Mouse (Mus musculus) bone marrow macrophage, adult 2 months (primary cell): ENCODE data around the gene Theg.

Experiments
- CTCF ChIP-seq: IDR thresholded peaks from 2 replicates; pipeline ENCODE4 v1.5.1; 2012; ENCODE audit warnings: low read depth, mild to moderate bottlenecking, low read length, moderate library complexity
- POLR2A ChIP-seq: IDR thresholded peaks from 2 replicates; pipeline ENCODE4 v1.6.1; 2012; ENCODE audit warnings: mild to moderate bottlenecking, low read depth, low read length, borderline replicate concordance

- TF ChIP-seq POLR2A (0 out of 2 replicates have a peak, but pooled peaks have one; percentile 59), CTCF (no peak)
These were observed 46.1 kb upstream of the Theg start for GRCm38 (mm10) chr10:79633006-79633777.
